Mouse (Mus musculus) stomach, embryonic 16.5 days (tissue): ENCODE results near the gene Dhx38. TPM values are rescaled to one million over a fixed set of nuclear protein-coding genes. Genes with fewer than 3 reads are reported as not detected.

ENCODE experiments used
- ATAC-seq: fragments of 200-750 bp; cut with Nextera tagmentation; 2 replicates; pipeline ENCODE4 v1.8.0; 2017; ENCODE audit warnings: moderate number of reproducible peaks, moderate TSS enrichment; ENCODE audit not compliant: insufficient read depth, low FRiP score
- H3K27ac ChIP-seq: fragments of 300-500 bp; sonication (generic); 2 replicates; pipeline ENCODE4 v1.5.1; 2014; ENCODE audit warnings: low read length
- H3K27me3 ChIP-seq: fragments of 300-500 bp; sonication (generic); 2 replicates; pipeline ENCODE4 v1.6.1; 2014; ENCODE audit warnings: low read length, control low read depth, mixed read lengths; ENCODE audit not compliant: control insufficient read depth, insufficient read depth
- H3K36me3 ChIP-seq: fragments of 300-500 bp; sonication (generic); 2 replicates; pipeline ENCODE4 v1.6.1; 2014; ENCODE audit warnings: low read length; ENCODE audit not compliant: control insufficient read depth, insufficient read depth
- H3K4me1 ChIP-seq: fragments of 300-500 bp; sonication (generic); 2 replicates; pipeline ENCODE4 v1.6.1; 2014; ENCODE audit warnings: low read length, control low read depth, mixed read lengths; ENCODE audit not compliant: control insufficient read depth, insufficient read depth
- H3K4me2 ChIP-seq: fragments of 300-500 bp; sonication (generic); 2 replicates; pipeline ENCODE4 v1.6.1; 2014; ENCODE audit warnings: low read depth, low read length, mixed read lengths
- H3K4me3 ChIP-seq: fragments of 300-500 bp; sonication (generic); replicated peaks from 2 replicates; pipeline ENCODE4 v1.5.1; 2014; ENCODE audit warnings: mild to moderate bottlenecking, low read length
- H3K9ac ChIP-seq: fragments of 300-500 bp; sonication (generic); 2 replicates; pipeline ENCODE4 v1.6.1; 2014; ENCODE audit warnings: low read length
- H3K9me3 ChIP-seq: fragments of 300-500 bp; sonication (generic); replicated peaks from 2 replicates; pipeline ENCODE4 v1.6.1; 2016; ENCODE audit warnings: low read length, control low read depth; ENCODE audit not compliant: control insufficient read depth
- WGBS: fragments of 180-500 bp; shearing (Covaris S2); extraction: QIAGEN DNeasy Blood & Tissue Kit; methylation state at CpG from one replicate; pipeline ENCODE4 v1.1.7; 2014; 5-methylcytosine and 5-hydroxymethylcytosine counted together
- polyA plus RNA-seq: library from polyadenylated mRNA; unstranded; fragments of >200 nt; fragmentation: Nextera tagmentation; extraction: Ambion mirVana; gene quantifications from 2 replicates; pipeline ENCODE4 v1.2.1, GENCODE M21; 2015

The Dhx38 gene
- polyA plus RNA-seq, 1 experiment from 2014 or later = 20.5 TPM

GRCm38 (mm10) chr8:109524008-109524407 lies 41.7 kb downstream of the Dhx38 start:
- Histone ChIP-seq H3K36me3 (no peaks in the 10 kb centered on the region), H3K27ac (no peak overlapping the region), H3K4me1 (no peaks in the 10 kb centered on the region), H3K4me2 (no peak overlapping the region), H3K9ac (no peak overlapping the region), H3K9me3 (no peaks in the 10 kb centered on the region), H3K4me3 (no peak overlapping the region), H3K27me3 (no peaks in the 10 kb centered on the region)
- no peak for ATAC-seq
- WGBS = 83% methylated on average over 2 of the region's 2 CpGs

DNA sequence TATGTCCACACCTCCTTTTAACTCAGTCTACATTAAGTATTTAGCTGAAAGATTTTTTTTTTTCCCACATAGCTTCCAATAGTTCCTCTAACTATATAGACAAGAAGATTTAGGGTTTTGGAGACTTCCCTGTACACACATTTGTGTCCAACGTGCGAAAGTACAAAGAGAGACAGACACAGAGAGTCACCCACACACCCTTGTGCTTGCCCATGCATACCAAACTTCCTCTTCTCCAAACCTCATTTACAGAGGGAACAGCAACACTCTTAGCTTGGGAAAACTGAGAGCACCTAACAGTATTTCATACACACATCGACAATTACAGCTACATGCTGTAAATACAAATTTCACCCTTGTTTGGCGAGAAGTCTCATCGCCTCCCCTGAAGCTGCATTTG lies 60.1 kb downstream of the Dhx38 start:
- Histone ChIP-seq H3K36me3 (no peaks in the 10 kb centered on the region), H3K9me3 (no peaks in the 10 kb centered on the region), H3K4me2 (no peak overlapping the region), H3K4me3 (no peak overlapping the region), H3K27ac (no peak overlapping the region), H3K27me3 (no peaks in the 10 kb centered on the region), H3K9ac (no peak overlapping the region), H3K4me1 (no peaks in the 10 kb centered on the region)
- WGBS = 88% methylated on average over 5 of the region's 5 CpGs
- ATAC-seq = no peak

- H3K9ac ChIP-seq = no peak overlapping the region
- ATAC-seq = no peak
- WGBS = 82% methylated on average over 1 of the region's 1 CpGs
- no peak overlapping the region for H3K27ac ChIP-seq
- H3K9me3 ChIP-seq = no peaks in the 10 kb centered on the region
- H3K4me3 ChIP-seq = no peak overlapping the region
- H3K36me3 ChIP-seq = no peaks in the 10 kb centered on the region
- no peaks in the 10 kb centered on the region for H3K4me1 ChIP-seq
- H3K27me3 ChIP-seq = no peaks in the 10 kb centered on the region
- H3K4me2 ChIP-seq = no peak overlapping the region
Observed at GRCm38 (mm10) chr8:109503566-109503965, 62.1 kb downstream of the Dhx38 start.

DNA sequence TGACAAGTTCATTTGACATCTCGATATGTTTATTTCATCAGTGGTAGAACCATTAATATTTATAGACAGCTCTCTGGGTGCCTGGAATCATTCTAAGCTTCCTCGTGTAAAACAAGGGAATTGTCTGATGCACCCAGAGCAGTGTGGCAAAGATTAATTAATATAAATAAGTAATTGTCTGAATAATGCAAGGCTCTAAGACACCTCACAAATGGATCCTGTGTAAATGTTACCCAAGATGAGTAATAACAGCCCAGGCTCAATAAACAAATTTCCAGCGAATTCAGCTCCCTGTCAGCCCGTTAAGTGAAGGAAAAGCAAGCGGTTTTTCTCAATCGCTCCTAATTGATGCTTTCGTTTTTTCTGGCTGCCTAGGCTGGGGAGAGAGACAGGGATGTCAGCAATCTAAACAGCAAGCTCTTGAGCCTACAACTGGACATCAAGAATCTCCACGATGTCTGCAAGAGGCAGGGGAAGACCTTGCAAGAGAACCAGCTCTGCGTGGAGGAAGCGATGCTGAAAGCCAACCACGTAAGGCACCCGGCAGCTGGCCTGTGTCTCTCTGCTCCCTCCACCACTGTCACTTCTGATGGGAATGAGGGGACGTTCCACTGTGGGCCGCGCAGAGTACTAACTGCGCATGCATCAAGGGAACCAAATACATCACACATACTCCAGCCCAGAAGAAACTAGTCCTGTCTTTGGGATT lies 66.5 kb downstream of the Dhx38 start:
- Histone ChIP-seq H3K36me3 (no peaks in the 10 kb centered on the region), H3K4me1 (no peaks in the 10 kb centered on the region), H3K9ac (peak overlapping the region; percentile 48; the same call in 1 of the 2 replicates), H3K9me3 (no peaks in the 10 kb centered on the region), H3K4me3 (peak overlapping the region; percentile 26), H3K4me2 (peak overlapping the region; percentile 34), H3K27ac (no peak overlapping the region), H3K27me3 (no peaks in the 10 kb centered on the region)
- WGBS = 53% methylated on average over 16 of the region's 16 CpGs
- no peak for ATAC-seq

Other genes starting within 250 kb of the Dhx38 start
- gene Pmfbp1, start 71.8 kb downstream of the Dhx38 start, polyA plus RNA-seq = not detected in 2 replicates
- gene Txnl4b, start within 50 bp of the Dhx38 start, polyA plus RNA-seq = 21.6 TPM in 2 replicates
- gene Hp, start 13.3 kb upstream of the Dhx38 start, polyA plus RNA-seq = 13.3 and 17.0 TPM in 2 replicates
- gene Dhodh, start 42.8 kb upstream of the Dhx38 start, polyA plus RNA-seq = 41.1 and 44.2 TPM in 2 replicates
- gene Pkd1l3, start 48.7 kb upstream of the Dhx38 start, polyA plus RNA-seq = 0.12 TPM in 1 of 2 replicates, not detected in the other
- gene Ist1, start 127.4 kb upstream of the Dhx38 start, polyA plus RNA-seq = 140 and 152 TPM in 2 replicates
- 16.6 and 17.2 TPM in 2 replicates for gene Zfp821, start 139.7 kb upstream of the Dhx38 start, polyA plus RNA-seq
- gene Atxn1l, start 171.9 kb upstream of the Dhx38 start, polyA plus RNA-seq = 7.5 and 7.7 TPM in 2 replicates
- 42.5 and 45.7 TPM in 2 replicates for gene Ap1g1, start 212.7 kb upstream of the Dhx38 start, polyA plus RNA-seq